Mouse (Mus musculus) embryonic facial prominence, embryonic 13.5 days (tissue): Measurements from ENCODE around the gene Gm9821. TPM values are rescaled to one million over a fixed set of nuclear protein-coding genes. Genes with fewer than 3 reads are reported as not detected.

Experiments
- ATAC-seq: fragments of 200-750 bp; cut with Nextera tagmentation; 2 replicates; pipeline ENCODE4 v1.8.0; 2017; ENCODE audit warnings: low read depth; ENCODE audit not compliant: insufficient number of reproducible peaks, insufficient read depth, low FRiP score, low TSS enrichment
- H3K27ac ChIP-seq: fragments of 300-500 bp; sonication (generic); 2 replicates; pipeline ENCODE4 v1.5.1; 2015; ENCODE audit warnings: moderate library complexity, mild to moderate bottlenecking, inconsistent platforms
- H3K27me3 ChIP-seq: fragments of 300-500 bp; sonication (generic); 2 replicates; pipeline ENCODE4 v1.6.1; 2015; ENCODE audit warnings: mild to moderate bottlenecking, inconsistent platforms
- H3K36me3 ChIP-seq: fragments of 300-500 bp; sonication (generic); 2 replicates; pipeline ENCODE4 v1.6.1; 2015; ENCODE audit warnings: mild to moderate bottlenecking, inconsistent platforms
- H3K4me1 ChIP-seq: fragments of 300-500 bp; sonication (generic); 2 replicates; pipeline ENCODE4 v1.6.1; 2015; ENCODE audit warnings: inconsistent platforms
- H3K4me2 ChIP-seq: fragments of 300-500 bp; sonication (generic); 2 replicates; pipeline ENCODE4 v1.6.1; 2015; ENCODE audit warnings: moderate library complexity, mild to moderate bottlenecking, inconsistent platforms
- H3K4me3 ChIP-seq: fragments of 300-500 bp; sonication (generic); 2 replicates; pipeline ENCODE4 v1.5.1; 2015; ENCODE audit warnings: mild to moderate bottlenecking, inconsistent platforms
- H3K9ac ChIP-seq: fragments of 300-500 bp; sonication (generic); 2 replicates; pipeline ENCODE4 v1.6.1; 2015; ENCODE audit warnings: mild to moderate bottlenecking, inconsistent platforms
- H3K9me3 ChIP-seq: fragments of 300-500 bp; sonication (generic); 2 replicates; pipeline ENCODE4 v1.6.1; 2016; ENCODE audit warnings: inconsistent platforms
- WGBS: fragments of 180-500 bp; shearing (Covaris S2); methylation state at CpG from one replicate; pipeline ENCODE4 v1.1.7; 2015; ENCODE audit warnings: mixed read lengths; 5-methylcytosine and 5-hydroxymethylcytosine counted together
- polyA plus RNA-seq: library from polyadenylated mRNA; unstranded; fragments of >200 nt; fragmentation: Nextera tagmentation; extraction: Ambion mirVana; gene quantifications from 2 replicates; pipeline ENCODE4 v1.2.1, GENCODE M21; 2015

Gm9821 gene
- polyA plus RNA-seq, 1 experiment from 2014 or later = 0.39 TPM

DNA sequence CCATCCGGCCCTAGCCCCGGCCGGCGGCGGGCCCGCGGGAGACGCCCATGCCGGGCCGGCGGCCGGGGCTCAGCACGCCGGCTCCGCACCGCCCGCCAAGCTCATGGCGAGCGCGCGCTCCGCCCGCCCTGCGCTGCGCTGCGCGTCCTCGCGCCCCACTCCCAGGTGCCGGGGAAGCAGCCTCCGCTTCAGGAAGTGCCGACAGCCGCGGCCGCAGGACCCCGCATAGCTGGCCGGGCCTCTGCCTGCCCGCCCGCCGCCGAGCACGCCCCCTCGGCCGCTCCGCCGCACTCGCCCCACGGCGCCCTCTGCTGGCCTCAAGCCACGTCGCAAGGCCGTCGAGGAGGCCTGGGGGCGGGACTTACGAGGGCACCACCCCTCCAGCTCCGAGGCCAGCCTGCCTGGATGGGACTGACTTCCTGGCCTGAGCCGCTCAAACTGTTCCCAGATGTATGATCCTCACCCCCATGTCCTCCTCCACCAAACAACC is 18.0 kb downstream of the Gm9821 start:
- Histone ChIP-seq H3K9ac (peak overlapping the region; percentile 90), H3K27ac (peak overlapping the region; percentile 81), H3K36me3 (no peaks in the 10 kb centered on the region), H3K4me1 (peaks cover 51% of the 10 kb centered on the region), H3K4me2 (peak overlapping the region; percentile 91), H3K9me3 (no peaks in the 10 kb centered on the region), H3K27me3 (peaks cover 5% of the 10 kb centered on the region), H3K4me3 (peak overlapping the region; percentile 88)
- peak; percentile 90 for ATAC-seq
- WGBS = under 1% methylated on average over 54 of the region's 57 CpGs

DNA sequence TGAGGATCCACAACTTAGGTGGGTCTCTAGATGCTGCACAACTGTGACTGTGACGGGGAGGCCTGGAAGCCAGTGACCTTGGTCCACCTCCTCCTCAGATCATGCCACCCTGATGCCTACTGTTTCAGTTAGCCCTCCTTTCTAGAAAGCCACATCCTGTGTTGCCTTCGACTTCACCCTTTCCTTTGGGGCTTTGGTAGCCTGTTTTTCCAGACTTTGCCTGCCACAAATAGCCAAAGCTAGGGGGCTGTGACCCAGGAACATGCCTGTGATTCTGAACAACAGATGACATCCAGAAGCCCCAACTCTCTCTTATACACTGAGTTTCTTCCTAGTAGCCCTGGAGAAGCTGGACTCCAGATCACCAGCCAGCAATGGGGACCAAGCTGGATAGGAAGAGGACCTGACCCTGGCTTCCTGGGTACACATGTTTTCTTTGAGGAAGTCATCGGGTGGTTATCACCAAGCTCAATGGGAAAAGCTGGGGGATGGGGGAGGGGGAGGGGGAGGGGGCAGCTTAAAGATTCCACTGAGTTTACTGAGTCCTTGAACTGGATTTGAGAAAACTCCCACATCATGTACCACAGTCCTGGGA is 19.2 kb downstream of the Gm9821 start:
- Histone ChIP-seq H3K9ac (no peak overlapping the region), H3K4me2 (peak overlapping the region; percentile 91), H3K27me3 (peaks cover 5% of the 10 kb centered on the region), H3K27ac (peak overlapping the region; percentile 80; the same call in 1 of the 2 replicates), H3K36me3 (no peaks in the 10 kb centered on the region), H3K4me1 (peaks cover 42% of the 10 kb centered on the region), H3K9me3 (no peaks in the 10 kb centered on the region), H3K4me3 (peak overlapping the region; percentile 88)
- 70% methylated on average over 3 of the region's 3 CpGs for WGBS
- no peak for ATAC-seq

- WGBS = 17% methylated on average over 20 of the region's 20 CpGs
- H3K9ac ChIP-seq = peak overlapping the region; percentile 62; the same call in 1 of the 2 replicates
- no peak for ATAC-seq
Observed at GRCm38 (mm10) chr2:91965417-91965816, 19.9 kb downstream of the Gm9821 start.

DNA sequence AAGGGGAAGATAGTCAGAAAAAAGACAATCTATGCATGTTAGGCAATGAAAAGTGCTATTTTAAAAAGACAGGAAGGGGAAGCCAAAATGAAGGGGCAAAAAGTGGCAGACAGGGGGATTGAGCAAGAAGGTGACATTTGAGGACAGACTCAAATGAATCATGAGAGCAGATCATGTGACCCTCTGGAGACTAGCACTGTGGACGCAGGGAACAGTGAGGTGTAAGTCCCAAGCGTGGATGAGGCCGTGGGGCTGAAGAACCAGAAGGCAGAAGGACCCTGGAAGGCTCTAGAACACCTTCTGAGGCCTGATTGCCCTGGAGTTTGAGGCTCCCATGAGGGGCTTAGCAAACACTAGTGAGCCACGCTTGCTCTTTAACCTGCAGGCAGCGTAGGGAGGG is 20.9 kb downstream of the Gm9821 start:
- Histone ChIP-seq H3K4me3 (no peak overlapping the region), H3K9me3 (no peaks in the 10 kb centered on the region), H3K27me3 (peaks cover 9% of the 10 kb centered on the region), H3K27ac (no peak overlapping the region), H3K4me2 (no peak overlapping the region), H3K36me3 (no peaks in the 10 kb centered on the region), H3K9ac (no peak overlapping the region), H3K4me1 (peaks cover 40% of the 10 kb centered on the region)
- 81% methylated on average over 5 of the region's 5 CpGs for WGBS
- no peak for ATAC-seq

More at GRCm38 (mm10) chr2:91965417-91965816, 19.9 kb downstream of the Gm9821 start:
- Histone ChIP-seq H3K36me3 (no peaks in the 10 kb centered on the region), H3K4me3 (peak overlapping the region; percentile 88), H3K9me3 (no peaks in the 10 kb centered on the region), H3K27me3 (peaks cover 5% of the 10 kb centered on the region), H3K4me1 (peaks cover 40% of the 10 kb centered on the region), H3K27ac (peak overlapping the region; percentile 80), H3K4me2 (peak overlapping the region; percentile 91)

- 54% methylated on average over 11 of the region's 11 CpGs for WGBS
- Histone ChIP-seq H3K4me1 (peaks cover 36% of the 10 kb centered on the region), H3K4me2 (no peak overlapping the region), H3K36me3 (no peaks in the 10 kb centered on the region), H3K9ac (no peak overlapping the region), H3K9me3 (no peaks in the 10 kb centered on the region), H3K27me3 (peaks cover 11% of the 10 kb centered on the region), H3K27ac (peak overlapping the region; percentile 22; the same call in 1 of the 2 replicates), H3K4me3 (no peak overlapping the region)
- no peak for ATAC-seq
Observed at GRCm38 (mm10) chr2:91967962-91968361, 22.5 kb downstream of the Gm9821 start.

- Histone ChIP-seq H3K27ac (peak overlapping the region; percentile 68), H3K4me2 (peak overlapping the region; percentile 46), H3K4me1 (peaks cover 34% of the 10 kb centered on the region), H3K9ac (peak overlapping the region; percentile 55), H3K27me3 (peaks cover 41% of the 10 kb centered on the region), H3K36me3 (no peaks in the 10 kb centered on the region), H3K9me3 (no peaks in the 10 kb centered on the region), H3K4me3 (no peak overlapping the region; the same call in 1 of the 2 replicates)
- WGBS = 14% methylated on average over 21 of the region's 21 CpGs
- no peak for ATAC-seq
Observed at GRCm38 (mm10) chr2:91971231-91972097, 26.0 kb downstream of the Gm9821 start.

- no peak for ATAC-seq
- Histone ChIP-seq H3K4me3 (no peak overlapping the region), H3K9me3 (no peaks in the 10 kb centered on the region; the same call in 1 of the 2 replicates), H3K9ac (peak overlapping the region; percentile 55), H3K4me1 (peaks cover 36% of the 10 kb centered on the region), H3K4me2 (peak overlapping the region; percentile 46; the same call in 1 of the 2 replicates), H3K36me3 (no peaks in the 10 kb centered on the region), H3K27me3 (peaks cover 48% of the 10 kb centered on the region), H3K27ac (peak overlapping the region; percentile 68; the same call in 1 of the 2 replicates)
- 37% methylated on average over 13 of the region's 13 CpGs for WGBS
Observed at GRCm38 (mm10) chr2:91972121-91972566, 26.6 kb downstream of the Gm9821 start.

DNA sequence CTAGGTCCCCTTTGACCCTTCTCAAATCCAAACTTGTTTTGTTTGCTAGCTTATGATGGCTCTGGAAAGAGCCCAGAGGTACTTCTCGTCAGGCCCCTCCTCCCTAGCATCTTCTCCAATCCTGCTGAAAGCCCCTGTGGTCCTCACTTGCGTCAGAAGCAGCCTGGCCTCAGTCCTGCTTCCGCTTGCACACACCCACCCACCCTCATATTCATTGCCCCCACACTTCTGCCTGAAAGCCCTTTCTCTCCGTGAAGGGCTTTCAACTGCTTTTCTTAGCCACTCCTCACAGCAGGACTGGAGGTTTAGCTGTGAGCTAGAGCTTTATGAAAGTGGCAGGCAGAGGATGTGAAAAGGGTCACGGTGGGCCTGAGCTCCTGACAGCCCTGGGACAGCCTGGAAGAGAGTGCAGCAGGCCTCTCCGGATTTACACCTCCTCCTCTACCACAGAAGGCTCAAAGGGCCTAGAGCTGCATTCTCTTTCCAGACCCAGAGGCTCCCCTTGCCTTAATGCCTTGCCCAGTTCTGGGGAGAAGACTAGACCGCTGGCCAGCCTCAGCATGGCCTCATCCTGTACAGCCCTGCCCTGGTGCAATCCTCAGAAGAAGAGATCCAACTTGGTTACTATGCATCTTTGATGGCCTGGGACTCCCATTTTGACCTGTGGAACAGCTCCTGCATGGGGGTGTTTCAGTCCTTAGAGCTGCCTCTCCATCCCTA is 28.1 kb downstream of the Gm9821 start:
- peaks cover 63% of the 10 kb centered on the region for H3K27me3 ChIP-seq
- WGBS = 44% methylated on average over 7 of the region's 7 CpGs
- H3K36me3 ChIP-seq = no peaks in the 10 kb centered on the region
- no peaks in the 10 kb centered on the region; the same call in 1 of the 2 replicates for H3K9me3 ChIP-seq
- ATAC-seq = no peak
- no peak overlapping the region; the same call in 1 of the 2 replicates for H3K27ac ChIP-seq
- H3K4me3 ChIP-seq = no peak overlapping the region
- H3K4me2 ChIP-seq = no peak overlapping the region
- H3K9ac ChIP-seq = no peak overlapping the region
- H3K4me1 ChIP-seq = peaks cover 36% of the 10 kb centered on the region

GRCm38 (mm10) chr2:91975581-91976541 is 30.4 kb downstream of the Gm9821 start, which contains the start of gene Dgkz:
Gene Dgkz (minus strand): TSS chr2:91975864.
- 0 out of 2 replicates have a peak, but pooled peaks have one; percentile 35 for ATAC-seq
- Histone ChIP-seq H3K4me2 (peak within 1 kb of the TSS; percentile 70), H3K4me1 (peaks cover 42% of the 10 kb centered on the region), H3K9me3 (no peaks in the 10 kb centered on the region; the same call in 1 of the 2 replicates), H3K9ac (peak within 1 kb of the TSS; percentile 64), H3K36me3 (no peaks in the 10 kb centered on the region), H3K27me3 (peaks cover 64% of the 10 kb centered on the region), H3K4me3 (peak within 1 kb of the TSS; percentile 43), H3K27ac (no peak within 1 kb of the TSS)
- 2% methylated on average over 79 of the region's 79 CpGs for WGBS

GRCm38 (mm10) chr2:91977960-91978359 is 32.5 kb downstream of the Gm9821 start:
- H3K36me3 ChIP-seq = peaks cover 2% of the 10 kb centered on the region; the same call in 1 of the 2 replicates
- no peak overlapping the region for H3K4me2 ChIP-seq
- peaks cover 58% of the 10 kb centered on the region for H3K27me3 ChIP-seq
- ATAC-seq = no peak
- no peaks in the 10 kb centered on the region; the same call in 1 of the 2 replicates for H3K9me3 ChIP-seq
- H3K9ac ChIP-seq = no peak overlapping the region
- WGBS = 69% methylated on average over 4 of the region's 4 CpGs
- H3K4me3 ChIP-seq = no peak overlapping the region
- peaks cover 25% of the 10 kb centered on the region for H3K4me1 ChIP-seq
- no peak overlapping the region for H3K27ac ChIP-seq
